ENCODE assay signal across 15 mouse cellular contexts in the genomic region with DNA sequence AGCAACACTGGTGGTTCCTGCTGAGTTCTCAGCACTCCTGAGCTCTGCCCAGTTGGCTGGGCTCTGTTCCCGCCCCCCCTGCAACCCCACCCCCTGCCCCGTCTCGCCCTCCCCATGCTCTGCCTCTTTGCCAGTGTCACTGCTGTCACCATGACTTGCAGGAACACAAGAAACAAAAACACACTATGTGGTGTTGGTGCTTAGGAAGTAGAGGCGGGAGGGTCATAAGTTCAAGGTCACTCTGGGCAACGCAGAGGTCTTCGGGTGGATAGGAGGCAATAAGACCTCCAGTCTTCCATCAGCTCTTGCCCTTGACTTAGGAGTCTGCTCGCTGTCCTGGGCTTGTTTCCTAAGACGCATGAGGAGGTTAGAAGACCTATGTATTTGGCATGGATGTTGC. TPM values are rescaled to one million over a fixed set of nuclear protein-coding genes. Genes with fewer than 3 reads are reported as not detected.
"Had no signal": no experiment of that assay in that cellular context is flagged by ENCODE, and none has a peak within 500 bp of the region (broad histone marks: within the 10 kb centered on the region; RNA-seq: fewer than 3 reads in every experiment).

No protein-coding gene starts in this region.

- H3K4me3 ChIP-seq: gastrocnemius, adult 2 months; heart, embryonic 10.5 days; heart, embryonic 12.5 days; hindbrain, embryonic 10.5 days; hindbrain, embryonic 12.5 days; intestine, embryonic 15.5 days; layer of hippocampus, adult 2 months; limb, embryonic 13.5 days; limb, embryonic 15.5 days; liver, embryonic 12.5 days had no signal

- H3K9me3 ChIP-seq: heart, embryonic 10.5 days; intestine, embryonic 15.5 days; limb, embryonic 15.5 days; liver, embryonic 12.5 days had no signal

- H3K27me3 ChIP-seq: heart, embryonic 12.5 days; hindbrain, embryonic 12.5 days; intestine, embryonic 15.5 days; limb, embryonic 13.5 days; limb, embryonic 15.5 days; liver, embryonic 12.5 days had no signal

- H3K36me3 ChIP-seq: heart, embryonic 10.5 days; heart, embryonic 12.5 days; hindbrain, embryonic 10.5 days; hindbrain, embryonic 12.5 days; intestine, embryonic 15.5 days; limb, embryonic 13.5 days; limb, embryonic 15.5 days; liver, embryonic 12.5 days had no signal

- DNase-seq: gastrocnemius, postnatal 25 days; layer of hippocampus, postnatal 36 days had no signal

- H3K27ac ChIP-seq: gastrocnemius, adult 2 months; heart, embryonic 10.5 days; hindbrain, embryonic 10.5 days; hindbrain, embryonic 12.5 days; hindbrain, embryonic 14.5 days; intestine, embryonic 15.5 days; layer of hippocampus, adult 2 months; limb, embryonic 13.5 days; limb, embryonic 15.5 days; liver, embryonic 12.5 days had no signal

- H3K4me2 ChIP-seq: heart, embryonic 12.5 days; hindbrain, embryonic 12.5 days; hindbrain, embryonic 14.5 days; intestine, embryonic 15.5 days; limb, embryonic 13.5 days; limb, embryonic 15.5 days; liver, embryonic 12.5 days had no signal

- H3K9ac ChIP-seq: heart, embryonic 12.5 days; hindbrain, embryonic 12.5 days; hindbrain, embryonic 14.5 days; intestine, embryonic 15.5 days; limb, embryonic 13.5 days; limb, embryonic 15.5 days; liver, embryonic 12.5 days had no signal

- ATAC-seq: inflammation-experienced regulatory T-cells, adult 6 months; intestine, postnatal 0 days had no signal

- H3K4me1 ChIP-seq: liver, embryonic 12.5 days had no signal

RNA-seq across cellular contexts. Expression of a gene that starts 10.9 kb away (rescaled TPM):
- polyA plus RNA-seq: inflammation-experienced regulatory T-cells, adult 6 months had no signal
